8 mouse cellular contexts compared by ENCODE assay signal in genomic region chr9:56213451-56214291, GRCm38 (mm10). TPM values are rescaled to one million over a fixed set of nuclear protein-coding genes. Genes with fewer than 3 reads are reported as not detected.
DNase-seq lines count a peak whose midpoint lies in the region; ATAC-seq and TF ChIP-seq lines count a peak whose summit lies in the region.

No protein-coding gene starts in this region.

- 16% methylated on average over 11 of the region's 11 CpGs for WGBS in cerebellum, adult 2 months
- 10% methylated on average over 11 of the region's 11 CpGs for WGBS in hindbrain, embryonic 10.5 days

- H3K9me3 ChIP-seq in hindbrain, embryonic 10.5 days = no peaks in the 10 kb centered on the region

- H3K4me3 ChIP-seq in cerebellum, adult 2 months (replicated peaks; ENCODE audit: insufficient read depth, low read depth, low read length) = peak overlapping the region; percentile 7
- H3K4me3 ChIP-seq in hindbrain, embryonic 10.5 days = peak overlapping the region; percentile 28

- H3K4me1 ChIP-seq in cerebellum, adult 2 months (ENCODE audit: control insufficient read depth, insufficient read depth, low read length) = peaks cover 8% of the 10 kb centered on the region; the same call in 1 of the 2 replicates
- peaks cover 16% of the 10 kb centered on the region for H3K4me1 ChIP-seq in hindbrain, embryonic 10.5 days (replicated peaks)

- peak; percentile 50 for DNase-seq in cerebellum, adult 11 months
- DNase-seq in cerebellum, adult 2 months = peak; percentile 68 to 69
- peak; percentile 52 for DNase-seq in forelimb bud, embryonic 11.5 days (ENCODE audit: low read depth, low spot score)
- peak; percentile 55 for DNase-seq in hindbrain, embryonic 10.5 days (ENCODE audit: low spot score)
- peak; percentile 51 for DNase-seq in layer of hippocampus, adult 9-10 months (ENCODE audit: low spot score)
- DNase-seq in mesoderm, embryonic 11.5 days (ENCODE audit: low read depth, low spot score) = peak; percentile 60
- DNase-seq in skeletal muscle tissue, adult 2 months (ENCODE audit: low read depth, low spot score) = peak; percentile 52

- H3K27ac ChIP-seq in cerebellum, adult 2 months (ENCODE audit: insufficient read depth, low read length) = no peak overlapping the region
- peak overlapping the region; percentile 24; the same call in 1 of the 2 replicates for H3K27ac ChIP-seq in hindbrain, embryonic 10.5 days

- no peaks in the 10 kb centered on the region; the same call in 1 of the 2 replicates for H3K36me3 ChIP-seq in hindbrain, embryonic 10.5 days

- no peaks in the 10 kb centered on the region for H3K27me3 ChIP-seq in cerebellum, adult 2 months (ENCODE audit: control insufficient read depth, insufficient read depth, low read length)
- no peaks in the 10 kb centered on the region for H3K27me3 ChIP-seq in hindbrain, embryonic 10.5 days (ENCODE audit: insufficient read depth, poor library complexity, severe bottlenecking)

- TF ChIP-seq CTCF in cerebellum, adult 2 months (IDR thresholded peaks at IDR 0.05; ENCODE audit: borderline replicate concordance, insufficient read depth, low read depth, low read length) = peak; percentile 68

- ATAC-seq in cerebellum, adult (ENCODE audit: insufficient number of reproducible peaks, low FRiP score, low TSS enrichment) = no peak; the same call in 1 of the 2 replicates

- no peak for TF ChIP-seq POLR2A in cerebellum, adult 2 months (IDR thresholded peaks at IDR 0.05; ENCODE audit: borderline replicate concordance, insufficient read depth, low read length)

RNA-seq across cellular contexts. Expression of gene Tspan3, which starts 48.4 kb away (rescaled TPM):
- polyA plus RNA-seq in cerebellum, adult 2 months (2012; rRNA removed) = 515 and 542 TPM in 2 replicates
- 546 and 562 TPM in 2 replicates for polyA plus RNA-seq in hindbrain, embryonic 10.5 days (2016; fragmentation: Nextera tagmentation; extraction: Ambion mirVana)
